Mouse (Mus musculus) ES-E14 (cell line): ENCODE measurements around the gene Phc3. TPM values are rescaled to one million over a fixed set of nuclear protein-coding genes. Genes with fewer than 3 reads are reported as not detected.

Source experiments
- DNase-seq: peaks from one replicate; pipeline ENCODE4 v3.0.0-alpha.2; 2013; ENCODE audit warnings: low read depth, low spot score
- H3K27ac ChIP-seq: 2 replicates; pipeline ENCODE4 v1.5.1; 2012; ENCODE audit warnings: low read depth, mild to moderate bottlenecking, low read length, moderate library complexity, mixed read lengths; ENCODE audit not compliant: poor library complexity, insufficient read depth, severe bottlenecking
- H3K36me3 ChIP-seq: 2 replicates; pipeline ENCODE4 v1.6.1; 2012; ENCODE audit warnings: mild to moderate bottlenecking, low read length, moderate library complexity, mixed read lengths; ENCODE audit not compliant: control insufficient read depth, poor library complexity, insufficient read depth, severe bottlenecking
- H3K4me1 ChIP-seq, 2 experiments: fragments of 150-350 bp in 1 of 2; sonication (generic) in 1 of 2; 2 replicates each; pipeline ENCODE4 v1.6.1; 2012; ENCODE audit warnings: low read length in 2 of 2, mild to moderate bottlenecking in 1 of 2, mixed read lengths in 1 of 2; ENCODE audit not compliant: control insufficient read depth in 2 of 2, insufficient read depth in 2 of 2, poor library complexity in 1 of 2
- H3K4me3 ChIP-seq, 2 experiments: fragments of 150-350 bp in 1 of 2; sonication (generic) in 1 of 2; 2 replicates each; pipeline ENCODE4 v1.5.1; 2012; ENCODE audit warnings: low read length in 2 of 2, low read depth in 1 of 2, mild to moderate bottlenecking in 1 of 2, mixed read lengths in 1 of 2; ENCODE audit not compliant: insufficient read depth in 1 of 2, poor library complexity in 1 of 2, severe bottlenecking in 1 of 2
- H3K9ac ChIP-seq: 2 replicates; pipeline ENCODE4 v1.6.1; 2012; ENCODE audit warnings: low read depth, mild to moderate bottlenecking, low read length, mixed read lengths; ENCODE audit not compliant: poor library complexity, insufficient read depth, severe bottlenecking
- H3K9me3 ChIP-seq: fragments of 150-350 bp; sonication (generic); 2 replicates; pipeline ENCODE4 v1.6.1; 2012; ENCODE audit warnings: low read depth, mild to moderate bottlenecking, low read length; ENCODE audit not compliant: control insufficient read depth, insufficient read depth
- CHD2 ChIP-seq: IDR thresholded peaks from 2 replicates; pipeline ENCODE4 v1.6.1; 2014; ENCODE audit warnings: mild to moderate bottlenecking, low read depth, low read length, inconsistent platforms
- HCFC1 ChIP-seq: IDR thresholded peaks from 2 replicates; pipeline ENCODE4 v1.6.1; 2012; ENCODE audit warnings: low read length, inconsistent platforms, borderline replicate concordance; ENCODE audit not compliant: insufficient read depth
- MAFK ChIP-seq: IDR thresholded peaks from 2 replicates; pipeline ENCODE4 v1.6.1; 2014; ENCODE audit warnings: mild to moderate bottlenecking, low read depth, low read length, inconsistent platforms; ENCODE audit not compliant: insufficient read depth
- ZC3H11A ChIP-seq: IDR thresholded peaks from 2 replicates; pipeline ENCODE4 v1.6.1; 2012; ENCODE audit warnings: low read depth, mild to moderate bottlenecking, inconsistent platforms, low read length, borderline replicate concordance
- ZNF384 ChIP-seq: IDR thresholded peaks from 2 replicates; pipeline ENCODE4 v1.6.1; 2012; ENCODE audit warnings: low read depth, low read length, inconsistent platforms
- in situ Hi-C, 2 experiments: fragments of 600-800 bp; cut with MboI; formaldehyde crosslinking; loops; one replicate each; pipeline ENCODE4 v1.15.1; 2025; ENCODE audit warnings: low sequenced_read_pairs in 2 of 2, inconsistent platforms in 1 of 2; ENCODE audit not compliant: unreplicated experiment in 2 of 2
- total RNA-seq: library from RNA; depleted of rRNA; stranded (reverse); fragments of 300-350 nt; gene quantifications from 2 replicates; pipeline ENCODE4 v1.2.3, GENCODE M21; 2012

Gene Phc3
- total RNA-seq, 1 experiment = 7.1 TPM

DNA sequence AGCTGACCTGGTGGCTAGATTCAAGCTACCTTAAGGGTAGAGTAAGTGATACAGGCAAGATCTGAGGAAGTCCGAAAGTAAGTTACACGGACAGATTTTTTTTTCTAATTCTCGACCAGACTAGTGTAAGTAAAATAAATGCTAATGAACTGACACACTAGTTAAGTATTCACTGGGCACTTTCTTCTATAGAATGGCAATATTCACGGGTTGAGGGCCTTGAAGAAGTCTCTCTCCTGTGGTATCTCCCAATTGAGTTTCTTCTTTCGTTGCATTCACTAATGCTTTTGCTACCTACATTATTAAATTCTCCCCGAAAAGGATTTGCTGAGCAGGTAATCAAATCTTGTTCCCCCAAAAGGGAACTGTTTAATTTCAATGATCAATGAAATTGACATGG lies 25.6 kb upstream of the Phc3 start:
- DNase-seq = no peak
- in situ Hi-C loops = no loop called here
- Histone ChIP-seq H3K4me1 (peaks cover 0 to 7% of the 10 kb centered on the region in 2 experiments; a peak in 3 of 4 replicates), H3K9ac (peak overlapping the region; percentile 29; the same call in 1 of the 2 replicates), H3K9me3 (no peaks in the 10 kb centered on the region), H3K4me3 (peak overlapping the region; percentile 43 to 93; a peak in 3 of 4 replicates), H3K27ac (no peak overlapping the region), H3K36me3 (no peaks in the 10 kb centered on the region)
- TF ChIP-seq CHD2 (no peak), ZNF384 (no peak), ZC3H11A (no peak), HCFC1 (no peak), MAFK (no peak)

DNA sequence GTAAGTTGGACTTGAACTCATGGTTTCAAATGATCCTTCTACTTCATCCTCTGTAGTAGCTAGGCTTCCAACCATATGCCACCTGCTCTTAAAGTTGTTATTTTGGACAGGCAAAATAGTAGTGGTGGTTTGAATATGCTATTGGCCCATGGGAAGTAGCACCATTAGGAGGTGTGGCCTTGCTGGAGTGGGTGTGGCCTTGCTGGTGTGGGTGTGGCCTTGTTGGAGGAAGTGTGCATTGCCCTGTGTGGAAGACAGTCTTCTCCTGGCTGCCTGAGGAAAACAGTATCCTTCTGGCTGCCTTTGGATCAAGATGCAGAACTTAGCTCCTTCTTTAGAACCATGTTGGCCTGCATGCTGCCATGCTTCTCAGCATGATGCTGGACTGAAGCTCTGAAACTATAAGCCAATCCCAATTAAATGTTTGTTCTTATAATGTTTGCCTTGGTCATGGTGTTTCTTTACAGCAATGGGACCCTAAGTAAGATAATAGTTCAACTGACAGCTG lies 23.9 kb upstream of the Phc3 start:
- Histone ChIP-seq H3K9ac (no peak overlapping the region), H3K4me3 (no peak overlapping the region), H3K36me3 (no peaks in the 10 kb centered on the region), H3K27ac (no peak overlapping the region), H3K4me1 (peaks cover 0 to 6% of the 10 kb centered on the region in 2 experiments; a peak in 2 of 4 replicates), H3K9me3 (no peaks in the 10 kb centered on the region)
- no peak for DNase-seq
- TF ChIP-seq HCFC1 (no peak), CHD2 (no peak), ZC3H11A (no peak), ZNF384 (no peak), MAFK (no peak)
- in situ Hi-C loops = no loop called here

DNA sequence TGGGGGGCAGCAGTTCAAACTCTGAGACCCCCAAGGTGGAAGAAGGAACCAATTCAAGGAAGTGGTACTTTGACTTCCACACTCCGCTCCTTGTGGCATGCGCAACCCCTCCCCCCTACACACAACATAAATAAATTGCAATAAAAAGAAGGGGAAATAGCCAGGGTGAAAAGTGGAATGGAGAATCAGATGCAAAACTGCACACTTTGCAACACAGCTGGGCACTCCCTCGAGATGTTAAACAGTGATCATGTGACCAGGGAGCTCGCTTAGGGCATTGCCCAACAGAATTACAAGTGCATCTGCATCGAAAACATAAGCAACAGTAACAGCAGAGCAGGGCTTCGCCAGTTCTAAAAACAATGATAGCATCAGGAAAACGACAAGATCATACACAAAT lies 22.9 kb upstream of the Phc3 start:
- in situ Hi-C loops = no loop called here
- Histone ChIP-seq H3K9me3 (no peaks in the 10 kb centered on the region), H3K9ac (no peak overlapping the region), H3K27ac (no peak overlapping the region), H3K36me3 (no peaks in the 10 kb centered on the region), H3K4me3 (no peak overlapping the region), H3K4me1 (peaks cover 0 to 5% of the 10 kb centered on the region in 2 experiments; a peak in 1 of 4 replicates)
- no peak for TF ChIP-seq ZC3H11A
- TF ChIP-seq CHD2 = no peak
- no peak for TF ChIP-seq ZNF384
- TF ChIP-seq MAFK = no peak
- TF ChIP-seq HCFC1 = no peak
- DNase-seq = no peak

DNA sequence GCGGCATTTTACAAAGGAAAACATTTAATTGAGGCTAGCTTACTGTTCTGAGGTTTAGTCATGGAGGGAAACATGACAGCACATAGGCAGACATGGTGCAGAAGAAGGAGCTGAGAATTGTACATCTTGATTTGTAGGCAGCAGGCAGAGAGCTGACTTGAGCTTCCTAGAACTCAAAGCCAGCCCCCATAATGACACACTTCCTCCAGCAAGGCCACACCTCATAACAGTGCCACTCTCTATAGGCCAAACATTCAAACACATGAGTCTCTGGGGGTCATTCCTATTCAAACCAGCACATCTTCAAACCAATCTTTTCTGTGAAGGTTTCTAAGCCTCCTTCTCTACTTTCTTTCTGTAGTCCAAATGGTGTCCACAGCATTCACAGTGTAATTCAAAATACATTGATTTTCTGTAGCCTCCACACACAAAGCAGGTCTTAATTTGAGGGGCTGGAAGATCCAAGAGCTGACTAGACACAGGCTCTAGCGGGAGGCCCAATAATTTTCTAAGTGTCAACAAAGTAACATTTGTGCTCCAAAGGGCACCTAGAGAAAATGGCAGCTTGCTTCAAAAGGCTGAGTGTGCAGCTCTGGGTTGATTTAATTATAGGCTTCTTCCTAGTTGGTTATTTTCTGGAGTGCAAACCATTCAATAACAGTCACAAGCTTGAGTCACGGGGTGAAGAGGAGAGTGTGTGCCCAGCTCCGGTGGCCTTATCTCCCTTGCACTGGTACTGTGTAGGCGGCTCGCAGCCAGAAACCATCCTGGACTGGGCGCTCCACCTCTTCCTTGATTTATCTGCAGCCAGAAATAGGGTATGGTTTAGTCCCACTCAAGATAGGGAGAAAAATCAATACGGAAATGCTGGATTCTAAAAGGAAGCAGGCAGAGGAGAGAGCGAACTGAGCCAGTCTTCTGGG lies 18.4 kb upstream of the Phc3 start:
- no peak overlapping the region for H3K9ac ChIP-seq
- no peak for TF ChIP-seq HCFC1
- no peak for TF ChIP-seq MAFK
- TF ChIP-seq CHD2 = no peak
- TF ChIP-seq ZNF384 = no peak
- TF ChIP-seq ZC3H11A = no peak
- H3K4me3 ChIP-seq = no peak overlapping the region
- no peaks in the 10 kb centered on the region for H3K4me1 ChIP-seq
- DNase-seq = no peak
- in situ Hi-C loops = no loop called here
- no peaks in the 10 kb centered on the region for H3K9me3 ChIP-seq
- H3K27ac ChIP-seq = no peak overlapping the region
- H3K36me3 ChIP-seq = no peaks in the 10 kb centered on the region
